Mouse (Mus musculus): ENCODE results near the gene Slc22a5. TPM values are rescaled to one million over a fixed set of nuclear protein-coding genes. Genes with fewer than 3 reads are reported as not detected.

The Slc22a5 gene
- polyA plus RNA-seq, 1 experiment from 2014 or later: 12.9 TPM

Other genes with a start within 250 kb of the Slc22a5 start
- 18.3 and 26.4 TPM in 2 replicates for gene Rad50, start 184.3 kb downstream of the Slc22a5 start, polyA plus RNA-seq (2014; fragmentation: Nextera tagmentation; extraction: Ambion mirVana)
- not detected in 2 replicates for gene Il5, start 170.9 kb downstream of the Slc22a5 start, polyA plus RNA-seq (2014; fragmentation: Nextera tagmentation; extraction: Ambion mirVana)
- 9.7 and 13.2 TPM in 2 replicates for gene Irf1, start 121.6 kb downstream of the Slc22a5 start, polyA plus RNA-seq (2014; fragmentation: Nextera tagmentation; extraction: Ambion mirVana)
- gene Gm17334, start 118.5 kb downstream of the Slc22a5 start, polyA plus RNA-seq (2014; fragmentation: Nextera tagmentation; extraction: Ambion mirVana): 0.44 TPM in 1 of 2 replicates, not detected in the other
- 1.1 TPM in 2 replicates for gene Gm12216, start 32.4 kb downstream of the Slc22a5 start, polyA plus RNA-seq (2014; fragmentation: Nextera tagmentation; extraction: Ambion mirVana)
- gene Slc22a21, start 88.7 kb upstream of the Slc22a5 start, polyA plus RNA-seq (2014; fragmentation: Nextera tagmentation; extraction: Ambion mirVana): 5.2 and 5.5 TPM in 2 replicates
- 0.99 and 1.4 TPM in 2 replicates for gene Slc22a4, start 136.4 kb upstream of the Slc22a5 start, polyA plus RNA-seq (2014; fragmentation: Nextera tagmentation; extraction: Ambion mirVana)
- 52.1 and 54.6 TPM in 2 replicates for gene Pdlim4, start 177.4 kb upstream of the Slc22a5 start, polyA plus RNA-seq (2014; fragmentation: Nextera tagmentation; extraction: Ambion mirVana)
- gene P4ha2, start 208.4 kb upstream of the Slc22a5 start, polyA plus RNA-seq (2014; fragmentation: Nextera tagmentation; extraction: Ambion mirVana): 19.3 and 25.1 TPM in 2 replicates

Data from kidney, embryonic 14.5 days (tissue).